Mouse (Mus musculus) E14TG2a.4 (cell line): Measurements from ENCODE around the gene Ccdc24.

Source experiments
- H3K27me3 ChIP-seq: 2 replicates; pipeline ENCODE4 v1.6.1; 2014; ENCODE audit warnings: low read length, control low read depth; ENCODE audit not compliant: insufficient read depth
- H3K36me3 ChIP-seq: 2 replicates; pipeline ENCODE4 v1.6.1; 2014; ENCODE audit warnings: low read length, control low read depth; ENCODE audit not compliant: insufficient read depth
- H3K4me1 ChIP-seq: replicated peaks from 2 replicates; pipeline ENCODE4 v1.6.1; 2014; ENCODE audit warnings: low read depth, low read length, control low read depth
- H3K4me3 ChIP-seq: replicated peaks from 2 replicates; pipeline ENCODE4 v1.5.1; 2014; ENCODE audit warnings: mild to moderate bottlenecking, low read length
- H3K9me3 ChIP-seq: 2 replicates; pipeline ENCODE4 v1.6.1; 2014; ENCODE audit warnings: low read length, control low read depth
- CTCF ChIP-seq: conservative IDR thresholded peaks from 2 replicates; pipeline ENCODE4 v1.5.1; 2014; ENCODE audit warnings: low read length
- NANOG ChIP-seq: IDR thresholded peaks from 2 replicates; pipeline ENCODE4 v1.6.1; 2014; ENCODE audit warnings: borderline replicate concordance, low read length, mixed read lengths
- POU5F1 ChIP-seq: IDR thresholded peaks from 2 replicates; pipeline ENCODE4 v1.6.1; 2014; ENCODE audit warnings: low read length, borderline replicate concordance

Ccdc24 gene

GRCm38 (mm10) chr4:117914591-117915442 is 42.5 kb upstream of the Ccdc24 start, which contains the start of gene Ipo13:
Gene Ipo13, minus strand, starts transcription at chr4:117914999.
- peaks cover 43% of the 10 kb centered on the region for H3K4me1 ChIP-seq
- H3K36me3 ChIP-seq, result peaks cover 31% of the 10 kb centered on the region
- no peak for TF ChIP-seq POU5F1
- TF ChIP-seq NANOG, result no peak
- TF ChIP-seq CTCF, result no peak
- 0 out of 2 replicates have a peak, but pooled peaks cover 4% of the 10 kb centered on the region for H3K27me3 ChIP-seq
- peak within 1 kb of the TSS; percentile 95 for H3K4me3 ChIP-seq
- H3K9me3 ChIP-seq, result no peaks in the 10 kb centered on the region

- TF ChIP-seq NANOG, result no peak
- no peak for TF ChIP-seq CTCF
- Histone ChIP-seq H3K4me3 (peak overlapping the region; percentile 95), H3K36me3 (peaks cover 39% of the 10 kb centered on the region), H3K4me1 (peaks cover 43% of the 10 kb centered on the region), H3K27me3 (0 out of 2 replicates have a peak, but pooled peaks cover 4% of the 10 kb centered on the region), H3K9me3 (no peaks in the 10 kb centered on the region)
Measured at GRCm38 (mm10) chr4:117914031-117914430, 41.7 kb upstream of the Ccdc24 start.

DNA sequence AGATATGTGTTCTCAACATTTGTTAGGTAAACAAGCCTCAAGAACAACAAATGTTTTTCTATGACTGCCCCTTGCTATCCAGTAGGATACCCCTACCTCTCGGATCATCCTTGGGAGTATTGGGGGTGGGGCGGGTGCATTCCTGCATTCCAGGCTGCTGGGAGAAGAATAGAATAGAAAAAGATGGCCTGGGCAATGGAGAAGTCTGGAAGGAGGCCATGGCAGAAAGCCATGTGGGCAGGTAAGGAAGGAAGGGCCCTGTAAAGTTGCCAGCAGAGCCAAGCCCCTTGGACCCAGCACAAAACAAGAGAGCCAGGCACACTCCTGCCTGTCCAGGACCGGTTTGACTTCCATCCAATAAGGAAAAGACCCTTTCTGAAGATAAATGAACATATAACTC is 41.1 kb upstream of the Ccdc24 start:
- Histone ChIP-seq H3K36me3 (peaks cover 45% of the 10 kb centered on the region), H3K9me3 (no peaks in the 10 kb centered on the region), H3K4me1 (peaks cover 43% of the 10 kb centered on the region), H3K27me3 (no peaks in the 10 kb centered on the region), H3K4me3 (peak overlapping the region; percentile 95)
- TF ChIP-seq CTCF (no peak), NANOG (no peak), POU5F1 (no peak)

- Histone ChIP-seq H3K36me3 (peaks cover 51% of the 10 kb centered on the region), H3K4me3 (peak overlapping the region; percentile 95), H3K9me3 (no peaks in the 10 kb centered on the region), H3K27me3 (no peaks in the 10 kb centered on the region), H3K4me1 (peaks cover 43% of the 10 kb centered on the region)
- TF ChIP-seq NANOG (no peak), POU5F1 (no peak), CTCF (no peak)
Measured at GRCm38 (mm10) chr4:117912685-117913273, 40.4 kb upstream of the Ccdc24 start.

DNA sequence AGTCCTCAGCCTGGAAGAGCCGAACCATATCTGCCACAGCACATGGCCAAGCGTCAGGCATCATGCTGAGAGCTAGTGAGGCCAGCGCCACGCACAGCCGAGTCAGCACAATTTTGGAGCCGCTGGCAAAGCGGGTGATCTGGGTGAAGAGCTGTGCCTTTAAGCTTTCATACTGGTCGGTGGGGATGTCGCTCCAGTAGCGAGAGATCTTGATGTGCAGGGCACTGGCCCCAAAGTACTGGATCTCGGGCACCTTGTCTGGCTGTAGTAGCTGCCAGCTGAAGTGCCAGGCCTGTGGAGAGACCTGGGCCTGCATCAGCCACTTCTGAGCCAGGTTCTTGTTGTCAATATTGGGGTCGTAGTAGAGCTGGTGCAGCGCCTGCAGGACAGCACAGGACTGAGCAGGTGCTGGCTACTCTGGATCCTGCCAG is 39.8 kb upstream of the Ccdc24 start:
- Histone ChIP-seq H3K4me3 (peak overlapping the region; percentile 95), H3K4me1 (peaks cover 43% of the 10 kb centered on the region), H3K36me3 (peaks cover 56% of the 10 kb centered on the region), H3K9me3 (no peaks in the 10 kb centered on the region), H3K27me3 (no peaks in the 10 kb centered on the region)
- no peak for TF ChIP-seq CTCF
- TF ChIP-seq NANOG, result no peak
- TF ChIP-seq POU5F1, result no peak

- TF ChIP-seq NANOG (no peak), CTCF (no peak), POU5F1 (no peak)
Measured at GRCm38 (mm10) chr4:117908834-117909453, 36.6 kb upstream of the Ccdc24 start.

GRCm38 (mm10) chr4:117906196-117906595 is 33.8 kb upstream of the Ccdc24 start:
- no peaks in the 10 kb centered on the region for H3K9me3 ChIP-seq
- peaks cover 96% of the 10 kb centered on the region for H3K36me3 ChIP-seq
- H3K27me3 ChIP-seq, result no peaks in the 10 kb centered on the region
- H3K4me3 ChIP-seq, result no peak overlapping the region
- H3K4me1 ChIP-seq, result peaks cover under 1% of the 10 kb centered on the region
- TF ChIP-seq CTCF (no peak), POU5F1 (no peak), NANOG (no peak)

More at GRCm38 (mm10) chr4:117908834-117909453, 36.6 kb upstream of the Ccdc24 start:
- Histone ChIP-seq H3K27me3 (no peaks in the 10 kb centered on the region), H3K36me3 (peaks cover 86% of the 10 kb centered on the region), H3K4me1 (peaks cover 27% of the 10 kb centered on the region), H3K9me3 (no peaks in the 10 kb centered on the region), H3K4me3 (no peak overlapping the region)

DNA sequence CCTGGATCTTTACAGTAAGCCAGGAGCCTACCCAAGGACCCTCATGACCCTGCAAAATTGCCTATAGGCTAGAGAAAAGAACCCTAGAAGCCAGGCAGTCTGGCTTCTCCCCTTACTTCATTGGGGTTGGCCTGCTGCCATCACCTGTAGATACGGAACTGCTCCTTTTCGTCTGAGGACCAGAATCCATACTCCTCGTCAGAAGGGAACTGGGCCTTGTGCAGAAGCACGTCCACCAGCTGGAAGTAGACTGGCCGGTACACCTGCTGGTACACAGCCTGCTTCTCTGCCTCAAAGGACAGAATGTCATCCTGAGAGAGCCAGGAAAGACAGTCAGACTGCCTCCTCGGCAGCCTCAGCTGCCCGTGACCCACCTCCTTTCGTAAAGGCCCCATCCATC is 32.4 kb upstream of the Ccdc24 start:
- no peak overlapping the region for H3K4me3 ChIP-seq
- H3K36me3 ChIP-seq, result peaks cover 96% of the 10 kb centered on the region
- H3K27me3 ChIP-seq, result no peaks in the 10 kb centered on the region
- no peak for TF ChIP-seq CTCF
- no peak for TF ChIP-seq NANOG
- no peak for TF ChIP-seq POU5F1
- peaks cover 5% of the 10 kb centered on the region; the same call in 1 of the 2 replicates for H3K4me1 ChIP-seq
- H3K9me3 ChIP-seq, result no peaks in the 10 kb centered on the region
